10 mouse cellular contexts compared by ENCODE assay signal in the genomic region with DNA sequence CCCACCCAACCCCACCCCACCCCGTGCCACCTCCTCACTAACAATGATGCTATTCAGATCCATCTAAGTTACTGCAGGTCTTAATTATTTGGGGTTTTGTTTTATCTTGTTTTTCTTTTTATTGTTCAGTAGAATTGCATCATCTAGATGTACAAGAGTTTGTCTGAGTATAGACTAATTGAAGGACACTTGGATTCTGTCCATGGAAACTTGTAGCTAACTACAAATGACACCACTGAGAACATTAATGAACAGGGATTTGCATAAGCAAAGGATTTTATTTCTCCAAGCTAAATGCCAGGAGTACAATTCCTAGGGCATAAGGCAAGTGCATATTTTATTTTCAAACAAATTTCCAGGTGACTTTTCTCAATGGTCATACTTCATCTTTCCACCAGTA.
"Had no signal": no experiment of that assay in that cellular context is flagged by ENCODE, and none has a peak within 500 bp of the region (broad histone marks: within the 10 kb centered on the region; RNA-seq: fewer than 3 reads in every experiment).

No protein-coding gene starts in this region.

- H3K4me1 ChIP-seq: neural tube, embryonic 12.5 days; neural tube, embryonic 13.5 days; neural tube, embryonic 15.5 days; stomach, embryonic 15.5 days had no signal

- H3K27me3 ChIP-seq: neural tube, embryonic 12.5 days; neural tube, embryonic 13.5 days; neural tube, embryonic 15.5 days; stomach, embryonic 15.5 days had no signal

- H3K9me3 ChIP-seq: neural tube, embryonic 12.5 days; neural tube, embryonic 13.5 days; neural tube, embryonic 15.5 days; stomach, embryonic 15.5 days had no signal

- DNase-seq: right cerebral cortex, adult 18-20 months; right cerebral cortex, postnatal 14 days; right cerebral cortex, postnatal 25 days; right cerebral cortex, postnatal 4 days; spleen, adult 18-20 months had no signal

- H3K4me3 ChIP-seq: neural tube, embryonic 12.5 days; neural tube, embryonic 13.5 days; neural tube, embryonic 15.5 days; stomach, embryonic 15.5 days had no signal

- H3K4me2 ChIP-seq: neural tube, embryonic 12.5 days; neural tube, embryonic 13.5 days; neural tube, embryonic 15.5 days; stomach, embryonic 15.5 days had no signal

- H3K9ac ChIP-seq: neural tube, embryonic 12.5 days; neural tube, embryonic 13.5 days; neural tube, embryonic 15.5 days; stomach, embryonic 15.5 days had no signal

- H3K27ac ChIP-seq: neural tube, embryonic 12.5 days; neural tube, embryonic 13.5 days; neural tube, embryonic 15.5 days; stomach, embryonic 15.5 days; stomach, postnatal 0 days had no signal

- H3K36me3 ChIP-seq: neural tube, embryonic 12.5 days; neural tube, embryonic 13.5 days; neural tube, embryonic 15.5 days; stomach, embryonic 15.5 days had no signal
